Mouse (Mus musculus) heart, postnatal 25 days (tissue): ENCODE results near the gene Mdh2. TPM values are rescaled to one million over a fixed set of nuclear protein-coding genes. Genes with fewer than 3 reads are reported as not detected.

ENCODE experiments used
- DNase-seq: peaks from one replicate; pipeline ENCODE4 v3.0.0; 2022; ENCODE audit warnings: low spot score
- intact Hi-C: fragments of 180-260 bp; cut with DNase I; formaldehyde crosslinking; loops from one replicate; pipeline ENCODE4 v1.15.1; 2025
- total RNA-seq, 2 experiments: library from RNA; stranded (reverse); gene quantifications; 2 replicates each; pipeline ENCODE4 v1.2.3; 2021

The Mdh2 gene
- total RNA-seq, 2 experiments from 2014 or later: 1,992 to 2,010 TPM

GRCm38 (mm10) chr5:135764971-135765370 lies 13.3 kb upstream of the Mdh2 start:
- intact Hi-C loops: loop anchor here (5.0 kb wide), 2 partner anchors 218 to 363 kb away; partner anchors contain the start of gene Hip1
- DNase-seq: no peak

- intact Hi-C loops: no loop called here
- no peak for DNase-seq
Measured at GRCm38 (mm10) chr5:135772519-135772918, 5.8 kb upstream of the Mdh2 start.

DNA sequence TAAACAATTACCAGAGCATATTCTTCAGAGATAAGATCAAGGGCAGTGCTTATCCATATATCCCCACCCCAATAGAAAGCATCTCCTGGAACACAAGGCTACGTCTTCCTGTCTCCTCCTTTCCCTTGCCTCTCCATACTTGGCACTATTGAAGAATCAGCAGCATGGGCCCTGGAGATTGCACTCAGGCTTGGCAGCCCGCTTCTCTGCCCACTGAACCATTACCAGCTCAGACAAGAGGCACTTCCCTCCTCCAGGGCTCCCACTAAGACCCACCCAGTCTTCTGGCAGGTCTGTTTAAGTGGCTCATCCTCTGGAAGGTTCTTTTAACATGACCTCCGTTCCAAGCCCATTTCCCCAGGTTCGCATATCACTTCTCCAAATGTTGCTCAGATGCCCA lies 1.7 kb upstream of the Mdh2 start:
- intact Hi-C loops: loop anchor here (5.0 kb wide), 1 partner anchor 89 kb away; no protein-coding TSS in a partner anchor
- no peak for DNase-seq

DNA sequence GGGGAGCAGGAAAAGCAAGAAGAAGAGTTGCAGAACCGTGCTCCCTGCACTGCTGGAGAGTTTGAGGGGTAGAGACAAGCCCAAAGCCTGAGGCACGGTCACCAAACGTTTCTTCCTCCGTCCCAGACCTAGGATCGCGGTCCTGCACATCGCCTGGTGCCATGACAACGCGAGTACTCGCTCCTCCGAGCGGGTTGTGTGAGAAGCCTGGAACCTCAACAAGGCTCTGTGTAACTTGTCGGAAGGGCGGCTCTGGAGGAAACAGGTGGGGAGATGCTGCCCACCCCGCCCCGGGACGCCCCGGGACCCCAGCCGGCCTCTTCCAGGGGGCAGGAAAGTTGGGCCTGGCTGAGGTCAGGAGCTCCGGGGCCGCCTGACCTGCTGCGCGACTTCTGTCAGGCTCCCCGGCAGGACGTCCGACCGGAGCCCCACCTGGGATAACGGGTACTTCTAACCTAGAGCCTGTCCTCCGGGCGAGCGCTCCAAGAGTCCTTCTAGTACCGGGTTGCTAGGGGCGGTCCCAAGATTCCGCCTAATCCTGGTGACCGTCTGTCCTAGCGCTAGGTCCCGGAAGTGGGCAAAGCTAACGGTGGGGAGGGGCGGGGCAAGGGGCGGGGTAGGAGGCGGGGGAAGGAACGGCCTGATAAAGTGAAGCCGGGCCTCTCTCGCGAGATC lies 347 bp upstream of the Mdh2 start, which contains the start of gene Styxl1:
Gene Styxl1, minus strand, starts transcription at position 590 of the 675 bp plus-strand sequence.
- intact Hi-C loops: loop anchor here (5.0 kb wide), 1 partner anchor 91 kb away; no protein-coding TSS in a partner anchor
- DNase-seq: no peak

GRCm38 (mm10) chr5:135780331-135780730 lies 2.1 kb downstream of the Mdh2 start:
- intact Hi-C loops: no loop called here
- no peak for DNase-seq

GRCm38 (mm10) chr5:135782901-135783300 lies 4.6 kb downstream of the Mdh2 start:
- DNase-seq: no peak
- intact Hi-C loops: no loop called here

DNA sequence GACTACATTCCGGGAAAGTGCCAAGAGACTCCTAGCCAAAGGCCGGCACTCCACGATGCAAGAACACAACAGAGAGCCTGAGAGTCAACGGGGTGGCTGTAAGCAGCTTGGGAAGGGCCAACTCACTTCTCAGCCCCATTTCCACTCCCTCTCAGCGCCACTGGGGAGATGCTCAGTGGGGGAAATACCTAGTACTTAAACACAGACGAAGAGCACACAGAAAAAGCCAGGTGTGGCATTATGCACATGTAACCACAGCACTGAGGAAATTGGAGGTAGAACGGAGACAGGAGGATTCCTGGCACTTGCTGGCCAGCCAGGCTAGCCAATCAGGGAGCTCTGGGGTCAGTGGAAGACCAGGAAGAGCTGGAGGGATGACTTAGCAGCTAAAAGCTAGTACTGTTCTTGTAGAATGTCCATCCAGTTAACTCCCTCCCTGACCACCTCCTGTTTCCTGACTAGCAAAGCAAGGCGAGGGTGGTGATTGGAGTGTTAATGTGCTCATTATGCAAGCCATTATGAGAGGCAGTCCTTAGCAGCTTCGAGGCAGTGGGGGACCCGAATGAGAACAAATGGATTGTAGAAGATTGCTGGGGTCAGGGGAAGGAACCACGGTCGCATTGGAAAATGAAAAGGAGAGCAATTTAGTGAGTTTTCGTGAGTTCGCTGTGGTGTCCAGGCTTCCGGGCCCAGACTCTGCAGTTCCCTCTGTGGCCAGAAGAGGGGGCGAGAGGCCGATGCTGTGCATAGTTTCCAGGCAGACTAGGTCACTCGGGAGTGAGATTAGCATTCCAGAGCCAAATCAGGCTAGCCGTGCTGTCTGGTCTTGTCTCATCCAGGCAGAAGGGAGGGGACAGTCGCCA lies 15.9 kb downstream of the Mdh2 start:
- DNase-seq: peak; percentile 72
- intact Hi-C loops: loop anchor here (1.0 kb wide), 1 partner anchor 61 kb away; no protein-coding TSS in a partner anchor

- intact Hi-C loops: loop anchor here (1.0 kb wide), 1 partner anchor 60 kb away; no protein-coding TSS in a partner anchor
- no peak for DNase-seq
Measured at GRCm38 (mm10) chr5:135794859-135795181, 16.5 kb downstream of the Mdh2 start.

- intact Hi-C loops: no loop called here
Measured at GRCm38 (mm10) chr5:135799746-135800145, 21.5 kb downstream of the Mdh2 start.

DNA sequence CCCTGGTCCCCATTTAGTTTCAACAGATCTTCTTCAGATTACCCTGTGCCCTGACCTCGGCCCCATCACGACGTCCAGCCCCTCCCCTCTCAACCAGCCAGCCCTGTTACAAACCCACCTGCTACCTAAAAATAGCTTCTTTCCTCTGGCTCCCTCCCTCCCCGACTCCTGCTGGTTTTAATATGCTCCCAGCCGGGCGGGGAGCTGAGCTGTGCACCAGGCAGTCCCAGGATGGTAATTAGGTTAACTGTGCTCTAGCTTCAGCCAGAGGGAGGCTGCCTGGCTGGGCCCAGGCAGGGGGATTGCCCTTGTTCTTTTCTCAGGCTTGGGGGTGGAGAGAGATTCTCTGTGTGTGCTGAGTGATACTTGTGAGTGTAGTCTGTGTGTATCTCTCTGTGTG lies 22.6 kb downstream of the Mdh2 start:
- intact Hi-C loops: no loop called here
- DNase-seq: no peak

More at GRCm38 (mm10) chr5:135799746-135800145, 21.5 kb downstream of the Mdh2 start:
- DNase-seq: no peak

- no peak for DNase-seq
- intact Hi-C loops: no loop called here
Measured at GRCm38 (mm10) chr5:135802641-135803040, 24.4 kb downstream of the Mdh2 start.

DNA sequence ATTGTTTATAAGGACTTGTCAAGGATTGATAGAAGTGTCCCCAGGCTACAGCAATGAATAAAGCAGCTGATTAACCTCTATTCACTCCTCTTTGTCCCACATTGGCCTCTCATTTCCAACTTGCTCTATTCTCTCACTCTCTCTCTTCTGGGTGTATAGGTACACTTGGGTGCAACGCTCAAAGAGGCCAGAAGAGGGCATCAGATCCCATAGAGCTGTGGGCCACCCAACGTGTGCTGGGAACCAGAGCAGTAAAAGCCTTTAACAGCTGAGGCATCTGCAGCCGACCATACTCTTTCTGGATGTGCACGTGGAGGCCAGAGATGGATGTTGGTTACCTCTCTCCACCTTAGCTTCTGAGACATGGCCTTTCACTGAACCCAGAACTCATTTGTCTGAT lies 24.9 kb downstream of the Mdh2 start:
- intact Hi-C loops: no loop called here
- no peak for DNase-seq

DNA sequence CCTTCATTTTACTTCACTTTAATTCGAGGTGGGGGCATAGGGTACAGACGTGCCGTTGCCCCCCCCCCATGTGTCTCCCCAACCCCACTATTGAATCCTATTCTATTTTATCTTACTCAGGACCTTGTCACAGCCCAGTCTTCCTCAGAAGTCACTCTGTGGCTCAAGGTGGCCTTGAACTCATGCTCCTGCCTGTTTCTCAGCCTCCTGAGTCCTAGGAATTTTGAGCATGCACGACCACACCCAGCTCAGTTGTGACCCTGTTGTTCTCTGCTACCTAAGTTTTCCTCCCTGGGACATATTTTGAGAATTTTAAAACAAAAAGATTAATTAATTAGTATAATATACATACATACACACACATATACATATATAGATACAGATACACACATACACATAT lies 25.4 kb downstream of the Mdh2 start:
- no peak for DNase-seq
- intact Hi-C loops: no loop called here

GRCm38 (mm10) chr5:135804735-135805134 lies 26.5 kb downstream of the Mdh2 start:
- DNase-seq: no peak
- intact Hi-C loops: no loop called here

DNA sequence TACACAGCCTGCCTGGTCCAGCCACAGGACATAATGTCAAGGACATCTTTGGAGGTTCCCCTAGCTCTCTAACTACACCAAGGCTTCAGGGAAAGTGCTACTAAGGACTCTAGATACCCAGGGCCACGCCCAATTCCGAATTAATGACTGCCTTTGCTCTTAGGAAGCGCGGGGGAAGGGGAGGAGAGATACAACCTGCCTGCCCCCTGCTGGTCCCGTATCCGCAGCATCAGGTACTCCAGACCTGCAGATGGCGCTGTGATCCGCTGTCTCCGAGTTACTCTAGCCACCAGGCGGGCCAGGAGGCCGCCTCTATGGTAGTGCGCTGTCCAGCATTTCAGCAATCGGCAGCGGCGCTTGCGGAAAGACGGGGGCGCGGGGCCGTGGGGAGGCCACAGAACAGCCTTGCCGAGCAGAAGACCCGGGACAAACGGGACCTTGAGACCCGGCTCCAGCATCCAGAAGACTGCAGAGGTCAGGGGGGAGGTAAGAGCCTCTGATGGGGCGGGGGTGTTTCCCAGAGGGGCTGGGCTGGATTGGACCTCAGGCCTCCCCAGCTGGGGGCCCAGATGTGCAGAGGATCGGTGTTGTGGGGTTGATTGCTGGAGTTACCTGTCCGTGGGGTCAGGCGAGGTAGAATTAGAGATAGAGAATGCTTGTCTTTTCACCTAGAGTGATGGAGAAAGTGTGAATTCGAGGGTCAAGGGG lies 28.4 kb downstream of the Mdh2 start, which contains the start of gene Srrm3:
Gene Srrm3, plus strand, starts transcription at position 336 of the 708 bp plus-strand sequence.
- intact Hi-C loops: no loop called here
- DNase-seq: peak; percentile 72

GRCm38 (mm10) chr5:135807263-135807637 lies 29.0 kb downstream of the Mdh2 start:
- DNase-seq: no peak
- intact Hi-C loops: no loop called here

GRCm38 (mm10) chr5:135812991-135813390 lies 34.7 kb downstream of the Mdh2 start:
- DNase-seq: no peak
- intact Hi-C loops: no loop called here

- no peak for DNase-seq
- intact Hi-C loops: no loop called here
Measured at GRCm38 (mm10) chr5:135818491-135818890, 40.2 kb downstream of the Mdh2 start.

- DNase-seq: no peak
- intact Hi-C loops: no loop called here
Measured at GRCm38 (mm10) chr5:135822316-135822944, 44.1 kb downstream of the Mdh2 start.

- intact Hi-C loops: no loop called here
- DNase-seq: no peak
Measured at GRCm38 (mm10) chr5:135824517-135824916, 46.2 kb downstream of the Mdh2 start.
